Comparison of ENCODE assay signal across 22 mouse cellular contexts in genomic region chr15:101843192-101843591, GRCm38 (mm10). TPM values are rescaled to one million over a fixed set of nuclear protein-coding genes. Genes with fewer than 3 reads are reported as not detected.
"Had no signal": no experiment of that assay in that cellular context is flagged by ENCODE, and none has a peak within 500 bp of the region (broad histone marks: within the 10 kb centered on the region; RNA-seq: fewer than 3 reads in every experiment).

No protein-coding gene starts in this region.

- H3K9ac ChIP-seq: limb, embryonic 12.5 days; liver, embryonic 12.5 days; liver, embryonic 15.5 days; midbrain, embryonic 12.5 days; midbrain, embryonic 15.5 days; neural tube, embryonic 12.5 days; neural tube, embryonic 15.5 days had no signal

- H3K27me3 ChIP-seq: midbrain, embryonic 15.5 days had no signal

- H3K4me1 ChIP-seq: liver, embryonic 12.5 days; liver, embryonic 15.5 days had no signal

- H3K4me3 ChIP-seq: limb, embryonic 12.5 days; liver, embryonic 12.5 days; liver, embryonic 15.5 days; midbrain, embryonic 12.5 days; midbrain, embryonic 15.5 days; neural tube, embryonic 12.5 days; neural tube, embryonic 15.5 days had no signal

- H3K4me2 ChIP-seq: limb, embryonic 12.5 days; liver, embryonic 12.5 days; liver, embryonic 15.5 days; midbrain, embryonic 12.5 days; midbrain, embryonic 15.5 days; neural tube, embryonic 12.5 days; neural tube, embryonic 15.5 days had no signal

- H3K27ac ChIP-seq: limb, embryonic 12.5 days; liver, embryonic 12.5 days; liver, embryonic 15.5 days; macrophage; midbrain, embryonic 12.5 days; midbrain, embryonic 15.5 days; neural tube, embryonic 12.5 days; neural tube, embryonic 15.5 days had no signal

- H3K9me3 ChIP-seq: limb, embryonic 12.5 days; liver, embryonic 12.5 days; liver, embryonic 15.5 days; midbrain, embryonic 12.5 days; midbrain, embryonic 15.5 days; neural tube, embryonic 12.5 days; neural tube, embryonic 15.5 days had no signal

- ATAC-seq: intestine, embryonic 16.5 days; liver, embryonic 12.5 days; lung, postnatal 0 days; midbrain, embryonic 15.5 days had no signal

- H3K36me3 ChIP-seq: limb, embryonic 12.5 days; liver, embryonic 12.5 days; liver, embryonic 15.5 days; midbrain, embryonic 12.5 days; midbrain, embryonic 15.5 days; neural tube, embryonic 12.5 days; neural tube, embryonic 15.5 days had no signal

- DNase-seq: kidney, adult 18-20 months; kidney, adult 9 months; kidney, postnatal 14 days; kidney, postnatal 4 days; liver; lung, adult 18-20 months; right cerebral cortex, adult 18-20 months; right cerebral cortex, postnatal 14 days; right cerebral cortex, postnatal 4 days; thymus, postnatal 25 days had no signal

RNA-seq across cellular contexts. Expression of gene Krt1, which starts 7.4 kb away (rescaled TPM):
- polyA plus RNA-seq: macrophage had no signal

RNA-seq across cellular contexts. Expression of gene Krt2, which starts 25.2 kb away (rescaled TPM):
- polyA plus RNA-seq: intestine, embryonic 16.5 days; kidney, embryonic 16.5 days; liver, embryonic 12.5 days; liver, embryonic 15.5 days; lung, postnatal 0 days; macrophage; midbrain, embryonic 12.5 days; midbrain, embryonic 15.5 days; neural tube, embryonic 12.5 days; neural tube, embryonic 15.5 days; stomach, embryonic 14.5 days had no signal

RNA-seq across cellular contexts. Expression of gene Krt77, which starts 26.3 kb away (rescaled TPM):
- polyA plus RNA-seq: limb, embryonic 12.5 days; liver, embryonic 12.5 days; liver, embryonic 15.5 days; lung, postnatal 0 days; macrophage; midbrain, embryonic 12.5 days; neural tube, embryonic 12.5 days had no signal

RNA-seq across cellular contexts. Expression of gene Krt73, which starts 41.0 kb away (rescaled TPM):
- polyA plus RNA-seq: intestine, embryonic 16.5 days; kidney, embryonic 16.5 days; limb, embryonic 12.5 days; liver, embryonic 12.5 days; liver, embryonic 15.5 days; lung, postnatal 0 days; macrophage; stomach, embryonic 14.5 days had no signal

RNA-seq across cellular contexts. Expression of gene Krt76, which starts 49.5 kb away (rescaled TPM):
- polyA plus RNA-seq: intestine, embryonic 16.5 days; kidney, embryonic 16.5 days; limb, embryonic 12.5 days; liver, embryonic 12.5 days; liver, embryonic 15.5 days; lung, postnatal 0 days; macrophage; midbrain, embryonic 12.5 days; midbrain, embryonic 15.5 days; neural tube, embryonic 12.5 days; neural tube, embryonic 15.5 days; stomach, embryonic 14.5 days had no signal
